Mouse (Mus musculus): ENCODE data around the gene Oaf. TPM values are rescaled to one million over a fixed set of nuclear protein-coding genes. Genes with fewer than 3 reads are reported as not detected.

The Oaf gene
- total RNA-seq, 2 experiments from 2014 or later, result 6.4 to 7.7 TPM

DNA sequence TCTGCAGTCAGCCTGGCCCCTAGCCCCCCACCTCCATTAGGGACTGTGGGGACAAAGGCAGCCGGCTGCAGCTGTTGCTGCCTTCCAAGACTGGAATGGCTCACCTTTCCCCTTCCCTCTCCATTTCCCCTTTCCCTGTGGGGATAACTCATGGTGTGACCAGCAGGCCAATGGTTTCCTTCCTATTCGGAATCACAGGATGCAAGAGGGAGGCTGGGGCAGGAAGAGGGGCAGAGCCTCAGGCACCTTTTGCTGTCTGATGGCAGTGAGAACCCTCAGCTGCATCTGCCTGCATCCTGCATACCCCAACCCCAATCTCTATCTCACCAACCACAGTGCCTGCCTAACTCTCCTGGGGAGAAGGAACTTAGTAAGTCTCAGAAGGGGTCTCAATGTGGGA lies 14.2 kb downstream of the Oaf start:
- no peak for DNase-seq

DNA sequence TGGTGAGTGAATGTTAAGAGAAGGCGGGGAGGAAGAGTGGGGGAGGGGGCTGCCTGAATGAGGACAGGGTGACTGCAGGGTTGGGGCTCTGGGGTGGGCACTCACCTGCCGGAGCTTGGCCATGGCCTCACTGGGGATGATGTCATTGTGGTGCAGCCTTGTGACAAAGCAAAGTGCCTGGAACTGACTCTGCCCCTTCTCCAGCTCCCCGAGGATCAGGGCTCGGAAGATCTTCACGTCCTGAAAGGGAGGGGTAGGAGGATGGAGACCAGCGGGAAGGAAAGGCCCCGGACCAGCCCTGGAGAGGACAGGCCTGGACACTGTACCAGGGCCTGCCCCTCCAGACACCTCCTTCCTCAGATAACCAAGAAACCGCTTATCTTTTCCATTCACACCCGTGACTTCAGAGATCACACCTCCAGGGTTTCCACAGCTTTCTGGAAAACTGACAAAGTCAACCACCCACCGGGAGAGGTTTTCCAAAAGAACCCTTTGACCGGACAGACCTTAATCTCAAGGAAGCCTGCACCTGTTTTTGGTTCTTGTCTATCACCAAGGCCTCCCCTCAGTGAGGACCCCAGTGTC lies 14.8 kb downstream of the Oaf start:
- DNase-seq, result peak; percentile 31 to 39

GRCm38 (mm10) chr9:43222429-43222715 lies 17.3 kb downstream of the Oaf start:
- DNase-seq, result peak in 1 of 2 experiments; percentile 9

DNA sequence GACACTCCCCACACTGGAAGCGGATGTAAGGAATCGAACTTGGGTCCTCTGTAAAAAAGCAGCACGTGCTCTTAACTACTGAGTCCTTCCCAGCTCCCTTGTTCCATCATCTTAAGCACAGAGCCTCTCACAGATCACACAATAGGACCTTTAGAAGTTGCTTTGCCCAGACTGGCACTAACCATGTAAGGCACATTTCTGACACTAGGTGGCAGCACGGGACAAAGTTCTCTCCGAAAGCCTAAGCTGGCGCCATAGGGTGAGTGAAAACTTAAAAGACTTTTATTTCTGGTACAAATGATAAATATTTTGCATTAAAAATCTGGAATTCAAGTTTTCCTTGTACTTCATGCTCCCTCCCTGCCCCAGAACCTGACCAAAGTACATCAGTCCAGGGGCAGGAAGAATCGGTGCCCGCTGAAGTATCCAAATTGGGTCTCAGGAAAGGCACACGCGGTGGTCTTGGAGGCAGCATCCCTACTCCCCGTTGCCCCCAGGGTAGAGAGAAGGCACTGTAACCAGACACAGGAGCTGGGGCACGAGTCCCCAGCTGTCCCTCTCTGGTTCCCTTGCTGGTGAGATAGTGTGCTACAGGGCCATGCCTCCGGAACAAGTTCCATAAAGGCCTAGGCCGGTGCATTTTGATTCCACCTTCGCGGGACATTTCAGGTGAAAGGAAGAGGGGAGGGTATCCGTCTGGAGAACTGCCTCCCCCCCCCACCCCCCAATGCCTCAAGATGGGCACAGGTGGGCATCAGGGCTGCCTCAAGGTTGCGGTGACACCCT lies 17.9 kb downstream of the Oaf start:
- DNase-seq, result peak; percentile 71 to 97

GRCm38 (mm10) chr9:43210771-43211450 lies 28.8 kb downstream of the Oaf start:
- DNase-seq, result peak; percentile 75 to 87

DNA sequence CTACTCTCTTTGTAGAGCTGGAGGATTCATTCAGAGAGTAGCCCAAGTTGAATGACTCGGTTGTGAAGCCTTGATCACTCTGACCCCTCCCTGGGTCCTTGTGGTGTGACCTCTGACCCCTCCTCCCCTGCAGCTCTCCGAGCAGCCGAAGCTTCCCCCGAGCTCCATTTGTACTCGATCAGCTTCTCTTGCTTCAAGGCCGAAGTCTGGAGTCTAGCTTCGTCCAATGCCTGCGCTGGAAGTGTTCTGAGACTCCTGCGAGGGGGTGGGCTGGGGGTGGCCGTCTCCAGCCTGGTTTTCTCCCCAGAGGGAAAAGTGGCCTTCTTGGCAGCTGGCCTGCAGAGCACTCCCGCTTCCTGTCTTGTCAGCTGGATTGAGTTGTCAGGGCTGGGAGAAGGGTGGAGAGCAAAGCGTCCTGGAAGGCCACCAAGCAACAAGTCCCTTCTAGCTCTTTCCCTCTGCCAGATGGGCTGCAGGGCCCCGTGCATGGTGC lies 29.5 kb downstream of the Oaf start, which contains the start of gene Pou2f3:
Pou2f3 (minus strand) TSS at position 180 of the 493 bp plus-strand sequence.
- peak; percentile 84 to 91 for DNase-seq

- DNase-seq, result peak in 1 of 2 experiments; percentile 5
Measured at GRCm38 (mm10) chr9:43206022-43206390, 33.7 kb downstream of the Oaf start.

GRCm38 (mm10) chr9:43205343-43206021 lies 34.2 kb downstream of the Oaf start:
- no peak for DNase-seq

DNA sequence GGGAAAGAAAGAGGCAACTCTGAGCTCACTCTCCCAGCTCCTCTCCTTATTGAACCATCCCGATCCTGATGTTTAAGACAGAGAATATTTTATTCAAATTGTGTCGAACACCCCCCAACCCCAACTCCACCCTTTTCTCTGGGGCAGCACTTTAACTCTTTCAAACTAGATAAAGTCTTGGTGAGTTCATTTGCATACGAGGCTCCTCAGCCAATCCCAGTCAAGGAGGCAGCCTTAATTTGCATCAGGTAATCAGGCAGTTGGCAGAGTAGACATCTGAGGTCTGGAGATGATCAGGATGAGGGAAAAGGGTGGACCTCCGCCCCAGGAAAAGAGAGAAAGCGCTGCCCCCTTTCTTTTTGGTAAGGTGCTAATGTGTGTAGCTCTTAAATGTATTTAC lies 39.5 kb downstream of the Oaf start:
- DNase-seq, result no peak

DNA sequence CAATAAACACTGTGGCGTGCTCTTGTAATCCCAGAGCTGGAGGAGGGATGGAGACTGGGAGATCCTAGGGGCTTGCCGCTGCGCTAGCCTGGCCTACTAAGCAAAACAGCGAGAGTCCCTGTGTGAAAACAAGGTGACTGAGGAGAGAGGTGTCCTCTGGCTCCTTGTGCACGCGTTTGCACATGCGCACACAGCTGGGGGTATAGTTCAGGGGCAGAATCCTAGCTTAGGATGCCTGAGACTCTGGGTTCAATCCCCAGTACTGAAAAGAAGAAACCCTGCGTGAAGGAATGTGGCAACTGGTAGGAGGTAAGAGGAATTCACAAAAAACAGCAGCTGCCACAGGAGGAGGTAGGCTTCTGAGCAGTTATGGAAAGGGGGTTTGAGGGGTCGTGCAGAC lies 45.7 kb downstream of the Oaf start:
- DNase-seq, result no peak

DNA sequence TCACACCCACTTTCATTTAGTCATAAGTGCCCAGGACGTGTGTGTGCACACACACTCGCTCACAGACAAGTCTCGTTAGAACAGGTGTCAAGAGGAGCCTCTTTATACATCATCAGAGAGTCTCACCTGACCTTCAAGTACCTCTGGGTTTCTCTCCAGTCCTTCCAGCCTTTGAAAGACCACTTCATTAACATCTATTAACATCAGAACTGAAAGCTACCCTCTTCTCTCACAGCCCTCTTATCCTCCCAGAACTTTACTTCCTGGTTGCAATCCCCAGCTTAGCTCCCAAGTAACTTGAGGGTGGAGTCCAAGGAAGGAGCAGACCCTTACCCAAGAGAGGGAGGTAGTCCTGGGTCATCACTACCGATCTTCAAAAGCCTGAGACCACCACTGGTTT lies 48.1 kb downstream of the Oaf start:
- no peak for DNase-seq

DNA sequence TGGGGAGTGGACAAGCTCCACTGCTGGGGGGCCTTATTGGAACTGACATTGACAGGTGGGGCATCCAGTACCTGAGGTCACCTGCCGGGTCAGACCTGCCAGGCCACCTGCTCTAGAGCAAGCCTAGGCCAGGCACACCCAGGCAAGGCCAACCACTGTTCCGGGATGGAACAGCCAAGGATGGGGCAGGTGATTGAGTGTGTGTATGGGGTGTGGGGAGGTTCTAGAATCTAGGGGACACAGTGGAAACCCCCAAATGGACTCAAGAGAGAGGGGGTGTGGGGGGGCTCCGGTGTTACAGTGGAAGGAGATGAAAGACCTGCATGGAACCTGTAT lies 50.7 kb downstream of the Oaf start:
- no peak for DNase-seq

DNA sequence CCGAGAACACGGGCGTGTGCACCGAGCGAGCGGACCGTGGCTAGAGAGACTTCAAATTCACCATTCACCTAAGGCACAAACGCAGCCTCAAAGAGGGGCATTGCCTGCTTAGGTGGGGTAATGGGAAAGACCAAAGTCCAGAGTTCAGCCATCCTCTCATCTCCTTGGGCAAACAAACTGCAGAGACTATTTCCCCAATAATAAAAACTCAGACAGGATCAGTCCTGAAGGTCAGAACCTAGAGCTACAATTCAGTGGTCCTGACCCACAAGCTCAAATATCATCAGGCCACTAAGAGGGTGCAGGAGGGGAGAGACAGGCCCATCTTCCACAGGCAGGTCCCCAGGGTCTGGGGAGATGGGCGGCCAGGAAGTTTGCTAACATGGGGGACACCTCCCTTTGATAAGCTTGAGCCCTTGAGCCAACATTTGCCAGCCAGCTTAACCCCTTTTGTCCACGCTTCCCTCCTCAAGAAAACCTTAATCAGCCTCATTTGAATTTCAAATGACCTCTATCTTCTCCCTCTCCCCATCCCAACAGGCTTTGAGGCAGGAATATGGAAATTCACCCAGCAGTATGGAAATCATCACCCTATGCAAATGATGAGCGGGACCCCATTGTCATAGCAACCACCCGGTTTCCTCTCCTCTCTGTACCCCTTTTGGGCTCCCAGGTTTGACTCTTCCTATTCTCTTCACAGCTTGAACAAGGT lies 51.2 kb downstream of the Oaf start:
- no peak for DNase-seq

GRCm38 (mm10) chr9:43179614-43180013 lies 60.1 kb downstream of the Oaf start:
- peak; percentile 23 to 44 for DNase-seq

DNA sequence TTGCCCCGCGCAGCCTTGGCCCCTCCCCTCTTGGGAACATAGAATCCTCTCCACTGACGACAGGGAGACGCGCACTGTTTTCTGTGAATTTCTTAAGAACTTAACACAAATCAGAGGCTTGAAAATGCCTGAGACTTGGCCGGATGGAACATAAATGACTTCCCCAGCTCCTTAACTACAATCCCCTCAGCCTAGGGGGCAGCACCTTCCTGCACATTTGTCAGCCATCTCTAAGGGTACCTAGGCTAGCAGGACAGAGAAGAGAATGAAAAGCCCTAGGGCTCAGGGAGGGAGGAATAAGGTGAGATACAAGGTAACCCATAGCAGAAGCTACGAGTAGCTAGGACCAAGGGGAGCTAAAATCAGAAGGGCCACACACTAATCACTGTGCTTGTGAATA lies 61.5 kb downstream of the Oaf start:
- DNase-seq, result no peak

Other genes with a start within 250 kb of the Oaf start
- 100 to 1,000 TPM; 119 to 128 TPM for gene Arhgef12, start 132.7 kb downstream of the Oaf start, total RNA-seq (2021)
- gene Tmem136, start 123.3 kb downstream of the Oaf start, total RNA-seq (2021), result 1 to 10 TPM; 5.0 to 6.2 TPM
- gene Pou2f3, start 29.5 kb downstream of the Oaf start, total RNA-seq (2021), result under 1 TPM in 1 of 2 experiments, not detected in 1; 0.10 TPM
- under 1 TPM in 1 of 2 experiments, not detected in 1; 0.10 TPM for gene Trim29, start 70.9 kb upstream of the Oaf start, total RNA-seq (2021)

All from heart, adult 18-20 months (tissue).